Mouse (Mus musculus) bone marrow macrophage, adult 2 months (primary cell): ENCODE results near the gene Fam102a.

Source experiments
- CTCF ChIP-seq: IDR thresholded peaks from 2 replicates; pipeline ENCODE4 v1.5.1; 2012; ENCODE audit warnings: low read depth, mild to moderate bottlenecking, low read length, moderate library complexity
- POLR2A ChIP-seq: IDR thresholded peaks from 2 replicates; pipeline ENCODE4 v1.6.1; 2012; ENCODE audit warnings: mild to moderate bottlenecking, low read depth, low read length, borderline replicate concordance

DNA sequence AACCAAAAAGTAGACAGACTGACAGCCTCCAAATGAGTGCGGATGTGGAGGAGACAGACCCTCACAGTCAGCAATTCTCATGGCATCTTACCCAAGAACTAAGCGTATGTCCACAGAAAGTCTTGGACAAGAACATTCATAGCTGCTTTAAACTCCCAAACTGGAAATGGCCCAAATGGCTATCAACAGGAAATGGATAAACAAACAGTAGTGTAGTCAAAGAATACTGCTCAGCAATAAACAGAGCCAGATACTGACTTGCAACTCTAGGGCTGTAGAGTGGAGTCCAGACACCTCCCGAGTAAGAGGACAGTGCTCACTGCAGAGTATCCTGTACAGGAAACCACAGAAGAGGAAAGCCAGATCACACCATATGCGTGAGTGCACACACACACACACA, 35.8 kb upstream of the Fam102a start:
- no peak for TF ChIP-seq CTCF
- no peak for TF ChIP-seq POLR2A
